Mouse (Mus musculus) c-Kit-positive CD71-positive TER-119-positive erythroid progenitor cells, embryonic 14.5 days (primary cell): Measurements from ENCODE around the gene Cttnbp2nl.

Experiments
- DNase-seq: peaks from one replicate; pipeline ENCODE4 v3.0.0-alpha.2; 2013; ENCODE audit warnings: low spot score

Gene Cttnbp2nl

DNA sequence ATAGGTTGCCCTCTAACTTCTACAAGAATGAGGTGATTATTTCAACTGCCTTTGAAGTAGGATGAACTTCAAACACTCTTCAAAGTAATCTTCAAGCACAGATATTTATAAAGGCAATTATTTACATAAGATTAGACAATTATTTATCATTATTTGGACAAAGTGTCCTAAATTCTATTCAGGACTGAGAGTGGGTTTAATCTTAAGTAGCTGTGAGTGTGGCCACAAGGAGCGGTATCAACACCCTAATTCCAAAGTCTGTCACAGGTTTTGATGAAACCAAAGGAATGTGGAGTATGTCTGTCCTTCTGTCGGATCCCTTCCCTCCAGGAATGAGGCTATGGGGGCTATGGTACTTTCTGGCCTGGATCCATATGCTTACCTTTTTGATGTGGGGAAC lies 38.0 kb downstream of the Cttnbp2nl start:
- DNase-seq, result no peak

DNA sequence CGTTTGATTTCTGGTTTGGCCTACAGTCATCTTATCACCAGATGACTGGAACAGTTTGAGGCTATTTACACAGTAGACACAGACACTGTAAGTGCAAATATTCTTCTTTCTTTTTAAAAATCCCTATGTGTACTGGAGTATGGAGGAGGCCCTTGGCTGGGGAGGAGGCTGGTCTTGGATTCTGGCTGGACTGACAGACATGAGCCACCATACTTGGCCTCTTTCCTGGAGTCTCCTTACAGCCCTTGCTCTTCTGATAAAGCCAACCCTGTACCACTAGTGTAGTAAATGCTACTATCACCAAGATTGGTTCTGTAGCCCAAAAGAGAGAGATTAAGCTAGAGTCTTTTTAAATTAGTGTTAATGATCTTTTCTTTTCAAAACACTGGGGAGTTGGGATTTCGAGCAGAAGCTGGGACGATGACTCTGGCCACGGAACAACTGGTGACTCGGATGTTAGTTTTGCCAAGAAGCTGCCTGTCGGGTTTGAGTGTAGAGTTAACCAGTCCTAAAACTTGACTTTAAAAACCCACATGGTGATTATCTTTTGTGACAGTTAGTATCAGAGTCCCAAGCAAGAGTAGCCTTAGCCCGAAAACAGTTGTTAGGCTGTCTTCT lies 40.1 kb downstream of the Cttnbp2nl start:
- DNase-seq, result no peak

DNA sequence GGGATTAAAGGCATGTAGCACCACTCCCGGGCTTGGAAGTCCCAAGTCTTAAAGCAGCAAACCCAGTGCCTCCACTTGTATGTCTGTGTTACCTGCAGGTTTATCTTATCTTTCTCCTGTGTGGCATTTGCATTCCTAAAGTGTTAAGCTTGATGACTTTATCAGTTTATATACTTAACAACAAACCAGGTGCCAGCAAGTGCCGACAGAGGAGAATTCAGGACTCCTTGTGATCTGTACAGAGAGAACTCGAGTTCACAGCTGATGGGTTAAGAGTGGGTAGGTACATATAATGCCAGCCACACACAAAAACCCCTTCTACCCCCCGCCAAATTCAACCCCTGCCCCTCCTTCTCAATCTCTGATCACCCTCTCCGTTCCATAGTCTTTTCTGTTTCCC lies 41.1 kb downstream of the Cttnbp2nl start:
- DNase-seq, result no peak

DNA sequence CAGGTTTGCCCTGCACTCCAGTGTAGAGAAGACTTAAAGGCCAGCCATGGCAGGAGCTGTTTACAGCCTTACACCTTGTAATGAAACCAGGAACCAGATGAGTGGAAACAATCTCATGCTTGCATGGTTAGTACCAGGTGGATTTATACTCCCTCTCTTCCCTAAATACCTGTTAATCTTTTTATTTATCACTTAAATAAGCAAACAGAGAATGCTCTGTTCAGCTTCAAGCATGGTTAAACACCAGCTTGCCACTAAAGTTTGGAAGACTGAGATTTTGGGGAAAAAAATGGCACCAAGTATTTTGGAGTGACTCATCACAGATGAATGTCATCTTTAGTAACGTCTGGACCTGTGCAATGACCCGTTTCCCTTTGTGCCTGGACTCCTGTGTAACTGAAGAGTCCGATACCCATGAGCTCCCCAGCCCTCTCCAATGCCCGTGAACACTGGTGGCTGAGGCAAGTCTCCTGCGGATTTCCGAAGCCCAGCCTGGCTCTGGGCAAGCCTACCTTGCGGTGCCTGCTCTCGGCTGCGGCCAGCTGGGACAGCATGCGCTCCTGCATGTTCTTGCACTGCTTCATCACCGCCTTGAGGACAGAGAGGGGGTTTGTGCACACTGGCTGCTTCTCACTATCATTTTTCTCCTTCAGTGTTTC lies 42.1 kb downstream of the Cttnbp2nl start:
- DNase-seq, result no peak

DNA sequence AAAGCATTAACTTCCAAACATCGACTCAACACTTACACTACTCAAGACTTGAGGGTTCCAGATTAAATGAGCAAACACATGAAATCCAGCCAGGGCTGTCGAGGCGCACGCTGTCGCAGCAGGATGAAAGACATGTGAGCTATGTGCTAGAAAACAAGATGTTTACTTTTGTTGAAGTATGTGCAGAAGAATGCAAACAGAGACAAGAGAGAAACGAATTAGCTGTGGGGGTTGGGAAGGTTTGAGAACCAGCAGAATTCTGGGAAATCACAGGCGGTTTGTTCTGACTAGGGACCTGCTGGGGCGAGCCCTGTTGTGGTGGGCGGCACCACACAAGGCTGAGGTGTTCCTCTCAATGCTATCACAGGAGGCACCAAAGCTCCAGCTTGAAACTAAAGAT lies 44.9 kb downstream of the Cttnbp2nl start:
- no peak for DNase-seq

DNA sequence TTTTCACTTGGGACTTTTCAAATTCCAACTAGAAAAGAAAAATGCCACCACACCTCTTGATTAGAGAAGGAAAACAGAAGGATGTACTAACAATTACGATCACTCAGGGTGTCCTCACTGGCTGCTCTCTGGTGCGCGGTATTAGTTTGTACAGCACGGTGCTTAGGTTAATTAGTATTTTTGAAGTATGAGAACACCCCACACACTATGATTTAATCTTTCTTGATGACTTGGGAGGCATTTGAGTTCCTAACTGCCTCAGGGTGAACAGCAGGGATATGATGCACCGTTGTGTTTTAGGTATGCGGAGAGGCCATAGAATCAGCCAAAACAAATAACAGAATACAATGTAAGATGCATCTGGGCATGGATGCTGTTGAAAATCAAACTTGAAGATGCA lies 46.8 kb downstream of the Cttnbp2nl start:
- DNase-seq, result no peak

DNA sequence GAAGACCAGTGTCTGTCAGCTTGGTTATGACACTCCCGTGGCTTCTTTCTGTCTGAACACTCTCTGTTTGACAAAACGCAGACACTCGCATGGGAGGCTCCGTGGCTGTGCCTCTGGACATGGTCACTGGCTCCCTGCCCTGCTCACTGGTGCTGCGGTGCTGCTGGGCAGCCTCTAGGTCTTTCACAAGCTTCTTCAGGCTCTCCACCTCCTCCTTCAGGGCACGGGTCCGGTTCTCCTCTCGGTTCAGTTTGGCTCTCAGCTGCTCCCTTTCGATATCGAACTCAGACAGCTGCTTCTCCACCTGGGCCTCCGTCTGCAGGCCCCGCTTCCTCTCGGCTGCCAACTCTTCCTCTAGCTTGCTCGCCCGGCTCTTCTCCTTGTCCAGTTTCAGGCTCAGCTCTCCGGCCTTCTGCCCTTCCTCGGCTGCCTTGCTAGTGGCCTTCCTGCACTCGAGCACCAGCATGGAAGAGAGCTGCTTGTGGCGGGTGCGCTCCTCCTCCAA lies 47.3 kb downstream of the Cttnbp2nl start:
- DNase-seq, result no peak

DNA sequence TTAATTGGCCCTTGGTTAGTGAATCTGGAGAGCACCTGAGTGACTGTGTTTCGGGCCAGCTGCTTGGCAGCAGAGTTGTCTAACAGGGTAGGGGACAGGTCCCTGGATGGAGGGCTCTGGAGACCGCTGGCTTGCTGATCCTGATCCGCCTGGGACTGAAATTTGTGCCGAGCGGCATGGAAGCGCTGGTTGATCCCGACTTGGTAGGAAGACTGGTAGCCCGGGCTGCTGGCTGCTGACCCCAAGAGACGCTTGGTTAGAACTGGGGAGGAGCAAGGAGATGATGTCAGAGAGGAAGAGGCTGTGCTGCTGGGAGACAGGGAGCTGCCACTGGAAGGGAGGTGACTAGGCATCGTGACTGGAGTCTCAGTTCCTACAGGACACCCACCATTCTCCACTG lies 47.9 kb downstream of the Cttnbp2nl start:
- DNase-seq, result no peak

DNA sequence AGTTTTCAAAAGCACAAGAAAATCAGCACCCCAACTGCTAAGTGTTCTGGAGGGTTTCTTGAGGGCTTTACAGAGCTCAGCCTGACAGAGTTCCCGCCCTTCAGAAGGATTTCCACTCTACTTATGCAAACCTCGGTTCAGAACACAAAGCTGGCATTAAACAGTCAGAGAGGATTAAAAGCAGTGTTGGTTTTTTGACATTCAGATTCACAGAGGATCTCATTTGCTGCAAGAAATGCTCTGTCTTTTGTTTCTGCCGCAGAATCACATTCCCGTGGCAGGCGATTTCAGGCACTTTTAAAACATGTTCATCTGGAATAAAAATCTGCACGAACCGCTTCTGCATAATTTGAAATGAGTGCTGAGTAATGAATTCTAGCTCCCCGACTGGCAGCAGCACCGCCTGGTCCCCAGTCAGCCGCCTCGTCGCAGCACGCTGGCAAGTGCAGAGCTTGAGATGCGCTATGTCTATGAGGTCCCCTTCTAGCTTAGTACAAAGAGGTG lies 48.9 kb downstream of the Cttnbp2nl start:
- no peak for DNase-seq

DNA sequence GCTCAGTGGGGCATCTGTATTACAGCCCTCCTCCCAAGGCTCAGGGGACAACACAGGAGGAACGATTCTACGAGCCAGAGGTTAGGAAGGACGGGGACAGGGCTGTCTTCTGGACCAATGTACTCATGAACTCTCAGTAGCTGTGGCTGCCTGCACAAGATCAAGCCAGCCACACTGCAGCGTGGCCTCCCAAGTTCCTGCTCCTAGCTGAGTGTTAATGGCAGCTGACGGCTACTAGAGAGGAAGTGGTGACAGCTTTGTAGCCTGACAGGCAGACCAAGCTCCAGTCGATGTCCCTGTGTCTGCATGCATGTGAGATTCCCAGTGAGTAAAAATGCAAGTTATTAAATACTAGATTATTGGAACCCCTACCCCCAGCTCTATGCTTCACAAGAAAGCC lies 51.6 kb downstream of the Cttnbp2nl start:
- no peak for DNase-seq

DNA sequence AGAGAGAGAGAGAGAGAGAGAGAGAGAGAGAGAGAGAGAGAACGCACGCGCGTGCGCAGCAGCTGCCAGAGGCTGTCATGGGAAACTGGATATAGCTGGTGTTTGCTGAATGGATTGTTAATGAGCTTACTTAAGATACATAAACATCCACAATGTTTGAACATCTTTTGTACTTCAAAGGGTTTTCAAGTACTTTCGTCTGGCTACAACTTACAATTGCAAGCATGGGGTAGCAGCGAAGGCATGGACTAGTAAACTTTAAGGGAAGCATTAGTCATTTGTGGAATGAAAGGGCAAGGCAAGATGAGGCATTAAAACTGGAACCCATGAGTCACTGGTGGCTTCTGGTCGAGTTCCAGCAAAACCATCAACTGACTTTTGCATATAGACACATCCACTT lies 52.4 kb downstream of the Cttnbp2nl start:
- DNase-seq, result no peak

DNA sequence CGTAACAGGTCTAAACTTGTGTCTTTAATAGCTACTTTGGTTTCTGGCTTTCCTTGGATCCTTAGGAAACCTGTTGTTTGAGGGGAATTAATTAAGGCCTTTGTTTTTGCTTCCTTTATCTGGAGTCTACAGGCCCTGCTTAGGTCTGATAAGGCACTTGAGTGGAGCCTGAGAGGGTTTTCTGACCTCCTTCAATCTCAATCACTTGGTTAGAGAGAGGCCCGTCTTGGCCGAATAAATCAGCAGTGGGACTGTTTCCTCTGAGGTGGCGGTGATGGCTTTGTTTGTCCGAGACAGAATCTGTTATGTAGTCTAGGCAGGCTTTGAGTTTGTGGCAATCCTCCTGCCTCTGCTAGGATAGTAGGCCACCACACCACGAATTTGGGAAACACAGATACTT lies 55.4 kb downstream of the Cttnbp2nl start:
- no peak for DNase-seq

DNA sequence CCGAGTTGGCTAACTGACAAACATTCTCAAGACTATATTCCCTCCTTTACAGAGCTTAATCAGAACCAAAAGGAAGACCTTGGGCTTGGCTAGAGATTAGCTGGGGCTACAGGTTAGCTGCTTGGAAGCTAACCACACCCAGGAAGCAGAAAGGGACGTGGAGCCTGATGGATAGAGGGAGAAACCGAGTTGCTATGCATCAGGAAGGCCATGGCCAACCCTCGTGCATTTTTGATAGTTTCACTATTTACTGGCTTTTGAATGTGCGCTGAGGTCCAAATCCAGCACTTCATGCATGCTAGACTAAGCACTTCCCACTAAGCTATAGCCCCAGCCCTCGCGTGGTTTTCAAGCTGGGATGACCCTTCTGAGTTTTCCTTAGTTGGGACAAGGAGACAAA lies 57.2 kb downstream of the Cttnbp2nl start:
- DNase-seq, result no peak

DNA sequence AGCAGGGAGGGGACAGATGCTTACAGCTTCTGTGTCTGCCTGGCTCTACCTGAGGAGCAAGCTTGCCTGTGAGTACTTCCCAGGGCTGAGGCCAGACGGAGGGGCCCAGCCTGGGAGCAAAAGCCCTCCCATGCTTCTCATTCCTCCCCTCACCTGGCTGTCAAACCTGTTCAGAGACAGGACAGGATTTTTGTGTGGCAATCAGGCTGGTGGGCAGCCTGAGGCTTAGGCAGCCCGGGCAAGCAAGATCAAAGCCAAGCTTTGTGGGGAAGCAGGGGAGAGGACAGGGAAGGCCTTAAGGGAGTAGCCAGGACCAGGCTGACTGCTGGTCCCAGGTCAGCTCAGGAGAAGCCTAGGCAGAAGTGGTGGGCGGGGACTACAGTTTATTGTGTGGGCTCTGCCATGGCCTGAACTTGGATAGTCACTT lies 58.5 kb downstream of the Cttnbp2nl start:
- DNase-seq, result no peak

DNA sequence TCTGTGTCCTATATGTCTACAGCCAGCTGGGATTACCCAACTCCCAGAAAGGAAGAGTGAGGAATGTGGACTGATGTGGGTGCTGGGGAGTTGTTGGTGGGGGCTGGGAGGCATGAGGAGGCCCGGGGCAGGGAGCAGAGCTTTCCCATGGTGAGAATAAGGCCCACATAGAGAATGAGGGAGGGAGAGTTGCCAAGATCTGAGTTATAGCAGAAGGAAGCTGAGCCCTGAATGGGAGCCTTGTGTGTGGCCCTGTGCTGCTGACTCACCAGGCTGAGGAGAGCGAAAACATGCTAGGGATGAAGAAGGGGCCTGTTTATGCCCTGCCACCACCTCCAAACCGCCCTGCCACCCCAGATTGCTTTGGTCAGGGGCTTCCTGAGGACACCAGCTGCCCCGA lies 59.1 kb downstream of the Cttnbp2nl start:
- DNase-seq, result no peak

DNA sequence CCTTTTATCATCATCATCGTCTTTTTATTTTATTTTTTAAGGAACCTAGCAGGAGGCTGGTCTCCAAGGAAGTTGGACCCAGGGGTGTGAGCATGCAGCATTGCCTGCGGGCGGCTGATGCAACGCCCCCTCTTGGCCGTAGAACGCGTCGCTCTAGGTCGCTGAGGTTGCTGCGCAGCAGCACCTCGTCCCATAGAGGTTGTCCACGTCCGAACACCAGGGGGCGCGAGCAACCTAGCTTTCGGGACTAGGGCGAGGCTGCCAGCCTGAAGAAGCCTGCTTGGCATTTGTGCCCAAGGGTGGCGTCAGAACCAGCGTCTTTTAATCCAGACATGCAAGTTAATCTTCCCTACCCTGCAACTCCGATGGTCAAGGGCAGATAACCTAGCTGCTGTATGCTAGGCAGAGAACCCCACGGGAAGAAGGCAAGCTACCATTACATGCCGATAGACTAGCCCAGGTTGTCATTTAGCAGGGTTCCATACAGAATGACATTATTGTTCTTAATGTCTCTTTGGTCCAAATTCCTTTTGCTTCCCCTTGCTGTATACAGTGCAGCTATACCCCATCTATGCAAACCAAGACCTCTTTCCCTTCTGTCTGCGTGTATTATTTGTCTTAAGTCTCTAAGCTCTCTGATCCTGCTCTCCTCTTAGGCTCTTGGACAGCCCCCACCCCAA lies 60.1 kb downstream of the Cttnbp2nl start:
- peak; percentile 60 for DNase-seq

DNA sequence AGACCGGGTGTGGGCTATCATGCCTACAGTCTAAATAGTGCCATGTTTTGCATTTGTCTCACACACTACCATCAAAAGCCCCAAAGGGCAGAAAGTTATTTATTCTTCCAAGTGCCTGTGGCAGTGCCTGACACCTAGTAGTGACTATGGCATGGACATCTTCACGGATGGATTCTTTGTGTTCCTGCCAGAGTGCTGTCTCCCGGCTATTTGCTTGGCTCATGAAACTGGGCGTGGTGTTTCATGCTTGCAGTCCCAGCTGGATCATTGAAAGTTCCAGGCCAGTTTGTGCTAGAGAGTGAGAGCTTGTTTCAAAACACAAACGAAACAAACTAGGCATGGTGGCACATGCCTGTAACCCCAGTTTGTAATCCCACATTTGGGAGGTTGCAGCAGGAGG lies 61.2 kb downstream of the Cttnbp2nl start:
- DNase-seq, result no peak

DNA sequence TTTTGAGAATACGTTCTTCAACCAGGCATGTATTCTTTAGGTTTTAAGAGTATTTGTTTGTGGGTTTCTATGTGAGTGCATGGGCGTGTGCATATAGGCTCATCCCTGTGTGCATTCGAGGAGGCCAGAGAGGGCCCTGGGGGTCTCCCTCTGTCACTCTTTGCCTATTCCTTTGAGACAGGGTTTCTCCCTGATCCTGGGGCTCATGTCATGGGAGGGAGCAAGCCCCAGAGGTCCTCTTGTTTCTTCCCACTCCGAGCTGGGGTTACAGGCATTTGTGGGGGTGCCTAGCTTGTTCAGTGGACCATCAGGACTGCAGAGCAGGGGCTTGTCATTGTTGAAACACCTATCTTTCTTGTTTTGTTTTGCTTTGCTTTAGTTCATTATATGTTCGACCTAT lies 65.1 kb downstream of the Cttnbp2nl start:
- DNase-seq, result no peak

DNA sequence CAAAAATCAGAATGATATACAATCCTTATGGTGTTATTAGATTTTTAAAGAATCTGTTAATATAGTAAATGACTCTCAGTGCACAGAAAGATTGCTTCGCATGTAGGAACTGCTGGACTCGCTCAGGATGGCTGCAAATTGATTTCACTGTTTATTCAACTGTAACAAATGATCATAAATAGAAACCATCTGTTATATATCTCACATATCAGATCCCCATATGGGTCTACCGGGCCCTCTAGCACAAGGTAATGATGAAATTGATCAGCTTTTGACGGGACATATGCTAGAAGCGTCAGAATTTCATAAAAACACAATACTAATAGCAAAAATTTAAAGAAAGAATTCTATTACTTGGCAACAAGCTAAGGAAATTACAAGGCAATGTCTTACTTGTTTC lies 73.2 kb downstream of the Cttnbp2nl start:
- DNase-seq, result no peak

DNA sequence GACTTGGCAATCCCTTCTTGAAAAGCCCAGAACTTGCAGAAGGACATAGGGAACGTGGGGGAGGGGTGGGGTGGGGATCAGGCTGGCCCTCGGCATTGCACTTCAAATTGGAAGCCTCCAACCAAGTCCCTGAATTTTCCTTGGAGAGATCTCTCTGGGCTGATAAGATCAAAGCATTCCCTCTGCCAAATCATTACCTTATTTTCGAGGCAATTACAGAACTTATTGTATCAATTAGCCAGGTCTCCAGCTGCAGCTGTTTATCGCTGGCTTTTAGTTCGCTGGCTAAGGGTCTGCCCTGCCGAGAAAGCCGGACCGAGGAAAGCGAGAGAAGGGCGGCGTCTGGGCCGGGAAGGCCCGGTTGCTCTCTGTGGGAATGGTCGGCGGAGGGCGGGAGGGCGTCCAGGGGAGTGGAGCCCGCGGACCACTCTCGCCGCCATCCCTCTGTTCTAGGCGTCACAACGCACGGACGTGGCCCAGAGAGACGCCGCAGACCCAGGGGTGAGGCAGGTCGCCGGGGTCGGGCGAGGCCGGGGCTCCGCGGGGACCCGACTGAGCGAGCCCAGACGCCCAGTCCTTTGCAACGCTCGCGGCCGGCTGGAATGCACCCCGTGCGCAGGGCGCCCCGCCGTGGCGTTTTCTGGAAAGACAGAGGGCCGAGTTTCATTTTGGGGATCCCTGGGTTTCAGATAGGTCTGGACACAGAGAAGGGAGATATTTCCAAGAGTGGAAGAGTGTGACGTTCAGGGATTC lies 85.2 kb downstream of the Cttnbp2nl start:
- DNase-seq, result peak; percentile 48

DNA sequence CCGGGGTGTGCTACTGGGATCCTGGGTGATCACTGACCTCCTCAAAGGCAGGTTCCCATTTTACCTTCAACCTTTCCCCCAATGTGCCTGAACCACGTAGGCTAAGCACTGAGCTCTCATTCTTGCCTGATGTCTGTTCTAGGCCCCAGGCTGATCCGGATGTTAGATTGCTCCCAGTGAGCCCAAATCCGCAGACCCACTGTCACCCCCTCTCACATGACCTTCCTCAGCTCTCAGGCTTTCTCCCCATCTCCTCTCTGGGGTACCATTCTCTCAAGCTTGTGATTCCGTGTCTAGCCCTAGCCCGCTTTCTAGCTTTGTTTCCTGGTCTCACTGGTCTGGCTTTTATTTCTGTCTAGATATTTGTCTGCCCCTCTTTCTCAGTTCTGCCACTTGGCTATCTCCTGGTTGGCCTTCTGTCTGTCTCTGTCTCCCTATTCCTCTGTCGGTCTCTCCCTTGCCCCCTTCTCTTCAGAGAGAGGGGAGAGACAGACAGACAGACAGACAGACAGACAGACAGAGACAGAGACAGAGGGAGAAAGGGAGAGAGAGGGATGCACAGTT lies 86.9 kb downstream of the Cttnbp2nl start:
- no peak for DNase-seq
